Mouse (Mus musculus) bone marrow, adult 2 months (tissue): ENCODE data around the gene Gsk3b. TPM values are rescaled to one million over a fixed set of nuclear protein-coding genes. Genes with fewer than 3 reads are reported as not detected.

Source experiments
- H3K27ac ChIP-seq: fragments of 200-500 bp; 2 replicates; pipeline ENCODE4 v1.5.1; 2012; ENCODE audit warnings: low read depth, mild to moderate bottlenecking, control low read depth, inconsistent platforms, low read length; ENCODE audit not compliant: control insufficient read depth, poor library complexity, insufficient read depth
- H3K4me1 ChIP-seq: fragments of 200-500 bp; 2 replicates; pipeline ENCODE4 v1.6.1; 2011; ENCODE audit warnings: low read length; ENCODE audit not compliant: control insufficient read depth, insufficient read depth
- H3K4me3 ChIP-seq: fragments of 200-500 bp; replicated peaks from 2 replicates; pipeline ENCODE3; 2011; ENCODE audit warnings: mild to moderate bottlenecking, low read depth, low read length, control low read depth; ENCODE audit not compliant: control insufficient read depth
- CTCF ChIP-seq: fragments of 200-500 bp; IDR thresholded peaks from 2 replicates; pipeline ENCODE4 v1.5.1; 2011; ENCODE audit warnings: low read length, control low read depth; ENCODE audit not compliant: control insufficient read depth, insufficient read depth
- POLR2A ChIP-seq: fragments of 200-500 bp; IDR thresholded peaks from 2 replicates; pipeline ENCODE4 v1.6.1; 2011; ENCODE audit warnings: low read depth, mild to moderate bottlenecking, control low read depth, low read length, borderline replicate concordance; ENCODE audit not compliant: control insufficient read depth
- WGBS: fragments of 180-500 bp; shearing (Covaris S2); methylation state at CpG from one replicate; pipeline ENCODE4 v1.1.7; 2018; 5-methylcytosine and 5-hydroxymethylcytosine counted together
- polyA plus RNA-seq: library from polyadenylated mRNA; stranded (reverse); fragments of >200 nt; gene quantifications from 2 replicates; pipeline ENCODE4 v1.2.4, GENCODE M21; 2011; ENCODE audit warnings: low replicate concordance; ENCODE audit not compliant: missing spikeins, insufficient read depth, insufficient read length

The Gsk3b gene
- polyA plus RNA-seq, 1 experiment, result 10.2 TPM

DNA sequence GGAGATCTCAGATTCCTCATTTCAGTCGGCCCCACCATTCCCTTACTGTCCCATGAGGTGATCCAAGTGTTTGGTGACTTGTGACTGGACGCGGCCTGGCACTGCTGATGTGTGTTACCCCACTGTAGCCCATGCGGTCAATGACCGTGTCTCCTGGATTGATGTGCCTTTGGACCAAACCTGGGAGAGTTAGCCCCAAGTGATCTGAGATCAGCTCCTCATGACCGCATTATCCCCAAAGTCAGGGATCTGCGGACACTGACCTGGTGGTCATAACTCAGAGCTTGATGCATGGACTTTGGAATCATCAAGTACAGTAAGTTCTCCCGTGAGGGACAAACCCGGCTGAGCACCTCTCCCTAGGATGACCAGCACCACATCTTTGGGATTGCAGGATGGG is 167.1 kb downstream of the Gsk3b start:
- no peaks in the 10 kb centered on the region for H3K4me1 ChIP-seq
- H3K27ac ChIP-seq, result no peak overlapping the region
- no peak for TF ChIP-seq POLR2A
- TF ChIP-seq CTCF, result no peak
- 84% methylated on average over 9 of the region's 9 CpGs for WGBS
- no peak overlapping the region for H3K4me3 ChIP-seq

DNA sequence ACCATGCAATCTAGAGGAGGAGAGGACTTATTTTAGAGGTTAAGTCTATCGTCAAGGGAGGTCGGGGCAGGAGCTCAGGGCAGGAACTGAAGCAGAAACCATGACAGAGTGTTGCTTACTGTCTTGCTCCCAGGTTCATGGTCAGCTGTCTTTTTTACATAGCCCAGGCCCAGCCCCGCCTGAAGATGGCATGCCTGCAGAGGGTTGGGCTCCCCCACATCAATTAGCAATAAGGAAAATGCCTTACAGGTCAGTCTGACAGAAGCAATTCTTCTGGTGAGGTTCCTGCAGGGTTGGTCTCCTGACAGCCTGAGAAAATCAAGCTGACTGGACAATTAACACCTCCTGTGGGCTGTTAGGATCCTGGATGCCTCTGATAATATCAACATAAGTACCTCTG is 182.8 kb downstream of the Gsk3b start:
- no peaks in the 10 kb centered on the region for H3K4me1 ChIP-seq
- no peak overlapping the region for H3K27ac ChIP-seq
- TF ChIP-seq CTCF, result no peak
- 52% methylated on average over 3 of the region's 3 CpGs for WGBS
- no peak overlapping the region for H3K4me3 ChIP-seq

DNA sequence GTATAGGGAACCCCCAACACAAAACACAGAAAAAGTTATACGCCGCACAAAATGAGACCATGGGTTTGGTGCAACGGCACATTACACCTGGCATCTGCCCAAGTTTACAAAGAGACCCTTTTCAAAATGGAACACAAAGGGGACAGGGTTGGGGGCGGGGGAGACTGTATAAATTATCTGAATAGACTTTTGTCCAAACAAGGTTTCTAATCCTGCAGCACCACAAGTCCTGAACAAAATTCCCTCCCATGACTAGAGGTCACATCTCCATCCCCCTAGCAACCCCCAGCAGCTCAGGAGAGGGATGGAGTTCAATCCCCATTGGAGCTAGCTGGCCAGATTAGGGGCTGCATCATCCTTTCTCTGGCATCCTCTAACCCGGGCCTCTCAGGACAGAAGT is 183.7 kb downstream of the Gsk3b start:
- Histone ChIP-seq H3K4me1 (no peaks in the 10 kb centered on the region), H3K27ac (no peak overlapping the region), H3K4me3 (no peak overlapping the region)
- TF ChIP-seq CTCF (no peak), POLR2A (no peak)
- WGBS, result 72% methylated on average over 5 of the region's 5 CpGs

DNA sequence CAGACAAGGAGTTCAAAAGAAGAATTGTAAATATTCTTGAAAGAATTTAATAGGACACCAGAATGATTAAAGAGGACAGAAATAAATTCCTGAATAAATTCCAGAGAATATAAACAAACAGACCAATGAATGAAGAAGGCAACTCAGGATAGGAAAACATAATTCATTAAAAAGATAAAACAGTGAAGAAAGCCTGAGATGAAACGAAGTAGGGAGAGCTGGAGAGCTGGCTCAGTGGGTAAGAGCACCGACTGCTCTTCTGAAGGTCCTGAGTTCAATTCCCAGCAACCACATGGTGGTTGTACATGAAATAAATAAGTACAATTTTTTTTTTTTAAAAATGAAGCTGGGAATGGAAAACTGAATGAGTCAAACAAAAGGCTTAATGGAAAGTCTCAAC is 185.9 kb downstream of the Gsk3b start:
- no peak for TF ChIP-seq CTCF
- no peak for TF ChIP-seq POLR2A
- 81% methylated on average over 2 of the region's 2 CpGs for WGBS
- Histone ChIP-seq H3K4me1 (no peaks in the 10 kb centered on the region), H3K27ac (no peak overlapping the region), H3K4me3 (no peak overlapping the region)

DNA sequence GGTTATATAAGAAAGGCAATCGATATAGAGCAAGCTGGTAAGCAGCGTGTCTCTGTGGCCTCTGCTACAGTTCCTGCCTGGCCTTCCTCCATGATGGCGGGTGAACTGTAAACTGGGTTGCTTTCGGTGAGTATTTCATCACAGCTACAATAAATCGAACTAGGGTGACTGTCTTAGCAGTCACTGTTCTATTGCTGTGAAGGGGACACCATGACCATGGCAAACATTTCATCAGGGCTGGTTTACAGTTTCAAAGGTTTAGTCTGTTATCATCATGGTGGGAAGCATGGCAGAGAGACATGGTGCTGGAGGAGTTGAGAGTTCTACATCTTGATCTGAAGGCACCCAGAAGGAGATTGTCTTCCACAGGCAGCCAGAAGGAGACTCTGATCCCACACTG is 191.0 kb downstream of the Gsk3b start:
- TF ChIP-seq POLR2A (no peak), CTCF (no peak)
- 83% methylated on average over 5 of the region's 5 CpGs for WGBS
- no peak overlapping the region for H3K27ac ChIP-seq
- no peak overlapping the region for H3K4me3 ChIP-seq
- H3K4me1 ChIP-seq, result no peaks in the 10 kb centered on the region

DNA sequence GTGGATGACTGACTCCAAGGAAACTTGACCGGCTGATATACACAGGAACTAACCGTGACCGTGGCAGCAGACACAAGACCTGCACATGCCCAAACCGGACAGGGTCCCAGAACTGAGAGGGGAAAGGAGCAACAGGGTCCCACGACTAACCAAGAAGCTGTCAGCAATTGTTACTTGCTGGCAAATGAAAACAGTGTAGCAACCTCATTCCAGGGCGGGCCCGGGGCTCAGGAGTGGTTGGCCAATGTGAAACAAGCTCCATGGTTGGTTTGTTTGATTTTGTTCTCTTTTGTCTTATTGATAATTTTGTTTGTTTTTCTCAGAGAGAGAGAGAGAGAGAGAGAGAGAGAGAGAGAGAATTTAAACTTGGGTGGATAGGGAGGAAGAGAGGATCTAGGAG is 192.2 kb downstream of the Gsk3b start:
- WGBS, result 72% methylated on average over 7 of the region's 7 CpGs
- no peak overlapping the region for H3K4me3 ChIP-seq
- H3K27ac ChIP-seq, result no peak overlapping the region
- H3K4me1 ChIP-seq, result no peaks in the 10 kb centered on the region
- TF ChIP-seq CTCF (no peak), POLR2A (no peak)

DNA sequence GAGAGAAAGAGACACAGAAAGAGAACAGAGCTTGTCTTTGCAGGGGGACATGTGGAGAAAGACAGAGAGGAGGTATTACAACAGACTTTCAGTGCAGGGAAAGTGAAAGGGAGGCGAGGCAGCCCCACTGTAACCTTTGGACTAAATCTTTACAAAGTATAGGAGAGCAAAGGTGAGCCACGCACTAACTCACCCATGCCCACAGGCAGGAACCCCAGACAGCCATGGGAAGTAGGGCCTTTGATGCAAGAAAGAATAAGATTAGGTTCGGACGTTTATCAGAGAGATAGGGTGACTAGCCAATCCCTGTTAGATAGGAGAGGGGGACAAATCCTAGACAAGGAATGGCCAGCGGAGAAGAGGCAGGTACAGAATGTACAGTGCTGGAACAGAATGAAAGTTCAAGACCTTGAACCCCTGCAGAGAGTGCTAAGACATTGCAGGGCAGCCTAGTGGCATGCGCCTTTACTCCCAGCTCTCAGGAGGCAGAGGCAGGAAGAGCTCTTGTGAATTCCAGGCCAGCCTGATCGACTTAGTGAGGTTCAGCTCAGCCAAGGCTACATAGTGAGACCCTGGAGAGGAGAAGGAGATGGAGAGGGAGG is 193.9 kb downstream of the Gsk3b start:
- no peak overlapping the region for H3K4me3 ChIP-seq
- no peaks in the 10 kb centered on the region for H3K4me1 ChIP-seq
- TF ChIP-seq CTCF (no peak), POLR2A (no peak)
- WGBS, result 69% methylated on average over 7 of the region's 7 CpGs
- no peak overlapping the region for H3K27ac ChIP-seq

DNA sequence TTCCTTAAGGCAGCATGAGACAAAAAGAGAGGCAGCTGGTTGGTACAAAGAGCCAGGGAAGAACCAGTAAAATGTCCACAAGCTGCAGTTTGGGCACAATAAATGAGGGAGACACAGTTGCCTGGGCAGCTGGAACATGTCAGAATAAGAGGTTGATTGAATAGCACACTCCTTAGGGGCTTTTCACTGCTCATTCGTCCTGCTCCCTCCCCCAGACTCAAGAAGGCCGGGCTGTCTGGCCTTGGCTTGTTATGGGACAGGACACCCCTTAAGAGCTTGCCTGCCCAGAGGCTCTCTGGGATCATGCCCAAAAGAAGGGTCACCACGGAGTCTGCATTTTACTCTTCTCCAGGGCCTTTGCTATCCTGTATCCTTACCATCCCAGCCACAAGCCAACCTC is 194.5 kb downstream of the Gsk3b start:
- no peak overlapping the region for H3K27ac ChIP-seq
- H3K4me3 ChIP-seq, result no peak overlapping the region
- 61% methylated on average over 3 of the region's 3 CpGs for WGBS
- no peaks in the 10 kb centered on the region for H3K4me1 ChIP-seq
- TF ChIP-seq CTCF (no peak), POLR2A (no peak)

DNA sequence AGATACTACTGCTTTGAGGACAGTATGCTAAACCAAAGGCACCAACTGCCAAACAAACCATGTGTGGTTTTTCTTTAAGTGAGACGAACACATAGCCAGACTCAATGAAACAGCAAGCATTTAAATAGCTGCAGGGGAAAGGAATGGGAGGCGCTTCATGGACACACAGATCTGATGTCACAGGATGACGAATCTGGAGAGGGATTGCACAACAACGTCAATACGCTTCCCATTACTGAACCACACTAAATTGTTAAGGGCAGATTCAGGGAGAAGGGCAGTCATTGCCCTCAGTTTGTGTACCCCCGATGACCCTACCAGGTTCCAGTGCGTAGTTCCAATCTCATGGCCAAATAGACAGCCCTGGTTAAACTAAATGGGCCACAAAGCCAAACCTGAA is 197.0 kb downstream of the Gsk3b start:
- no peak overlapping the region for H3K4me3 ChIP-seq
- 58% methylated on average over 7 of the region's 7 CpGs for WGBS
- H3K27ac ChIP-seq, result no peak overlapping the region
- H3K4me1 ChIP-seq, result no peaks in the 10 kb centered on the region
- TF ChIP-seq CTCF (no peak), POLR2A (no peak)

DNA sequence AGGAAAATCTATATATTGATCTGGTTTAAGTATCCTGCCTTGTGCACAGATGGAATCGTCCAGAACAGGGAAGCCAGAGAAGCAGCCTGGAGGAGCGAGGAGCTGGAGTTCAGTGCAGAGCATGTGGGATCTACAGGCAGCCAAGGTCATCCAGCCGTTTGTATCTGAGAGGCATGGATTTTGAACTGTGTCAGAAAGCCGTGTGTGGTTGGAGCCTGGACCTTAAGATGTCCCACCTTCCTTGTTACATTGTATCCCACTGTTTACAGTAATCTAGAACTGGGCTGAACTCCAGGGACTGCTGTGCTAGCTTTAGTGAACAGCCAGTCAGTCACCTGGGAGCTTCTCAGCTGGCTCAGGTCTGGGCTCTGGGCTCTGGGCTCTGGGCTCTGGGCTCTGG is 197.7 kb downstream of the Gsk3b start:
- Histone ChIP-seq H3K4me3 (no peak overlapping the region), H3K27ac (no peak overlapping the region), H3K4me1 (no peaks in the 10 kb centered on the region)
- WGBS, result 75% methylated on average over 4 of the region's 4 CpGs
- no peak for TF ChIP-seq CTCF
- TF ChIP-seq POLR2A, result no peak
